Mouse (Mus musculus) gastrocnemius, postnatal 25 days (tissue): ENCODE measurements around the gene Cdk5. TPM values are rescaled to one million over a fixed set of nuclear protein-coding genes. Genes with fewer than 3 reads are reported as not detected.
A peak's percentile ranks its signal among the peaks of the same experiment; 100 is the strongest.
"Not testable (repeated sequence)": the region's sequence is repeated elsewhere in the genome, so short reads cannot be mapped to it uniquely, and the experiment has no call there.

Experiments
- DNase-seq: peaks from one replicate; pipeline ENCODE4 v3.0.0; 2022
- total RNA-seq, 2 experiments: library from RNA; stranded (reverse); gene quantifications; 1 replicate in 1 of 2; 2 replicates in 1 of 2; pipeline ENCODE4 v1.2.3; 2021

Cdk5 gene
- total RNA-seq, 2 experiments from 2014 or later, result 11.7 to 13.7 TPM

DNA sequence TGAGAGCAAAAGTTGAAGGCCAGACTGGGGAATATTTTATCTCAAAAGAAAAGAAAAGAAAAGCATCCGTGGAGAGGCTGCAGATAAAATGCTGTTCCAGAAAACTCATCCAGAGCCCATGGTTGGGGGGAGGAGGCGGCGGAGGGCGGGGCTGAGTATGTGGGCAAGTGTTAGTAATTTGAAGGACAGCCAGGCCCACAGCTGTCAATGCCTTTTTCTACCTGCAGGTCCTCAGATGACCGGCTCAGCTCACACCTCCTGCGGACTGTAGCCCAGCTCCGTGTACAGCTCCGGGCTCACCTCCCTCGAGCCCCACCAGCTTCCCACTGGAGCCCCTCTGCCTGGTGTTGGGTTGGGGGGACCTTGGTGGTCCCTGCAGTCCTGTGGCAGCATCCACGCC, 23.6 kb downstream of the Cdk5 start:
- DNase-seq, result no peak

DNA sequence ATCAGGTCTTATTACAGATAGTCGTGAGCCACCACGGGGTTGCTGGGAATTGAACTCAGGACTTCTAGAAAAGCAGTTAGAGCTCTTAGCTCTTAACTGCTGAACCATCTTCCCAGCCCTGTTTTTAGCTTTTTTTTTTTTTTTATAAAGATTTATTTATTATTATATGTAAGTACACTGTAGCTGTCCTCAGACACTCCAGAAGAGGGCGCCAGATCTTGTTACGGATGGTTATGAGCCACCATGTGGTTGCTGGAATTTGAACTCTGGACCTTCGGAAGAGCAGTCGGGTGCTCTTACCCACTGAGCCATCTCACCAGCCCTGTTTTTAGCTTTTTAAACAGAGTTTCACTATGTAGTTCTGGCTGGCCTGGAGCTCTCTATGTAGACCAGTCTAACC, 27.1 kb downstream of the Cdk5 start:
- DNase-seq, result not testable (repeated sequence)

DNA sequence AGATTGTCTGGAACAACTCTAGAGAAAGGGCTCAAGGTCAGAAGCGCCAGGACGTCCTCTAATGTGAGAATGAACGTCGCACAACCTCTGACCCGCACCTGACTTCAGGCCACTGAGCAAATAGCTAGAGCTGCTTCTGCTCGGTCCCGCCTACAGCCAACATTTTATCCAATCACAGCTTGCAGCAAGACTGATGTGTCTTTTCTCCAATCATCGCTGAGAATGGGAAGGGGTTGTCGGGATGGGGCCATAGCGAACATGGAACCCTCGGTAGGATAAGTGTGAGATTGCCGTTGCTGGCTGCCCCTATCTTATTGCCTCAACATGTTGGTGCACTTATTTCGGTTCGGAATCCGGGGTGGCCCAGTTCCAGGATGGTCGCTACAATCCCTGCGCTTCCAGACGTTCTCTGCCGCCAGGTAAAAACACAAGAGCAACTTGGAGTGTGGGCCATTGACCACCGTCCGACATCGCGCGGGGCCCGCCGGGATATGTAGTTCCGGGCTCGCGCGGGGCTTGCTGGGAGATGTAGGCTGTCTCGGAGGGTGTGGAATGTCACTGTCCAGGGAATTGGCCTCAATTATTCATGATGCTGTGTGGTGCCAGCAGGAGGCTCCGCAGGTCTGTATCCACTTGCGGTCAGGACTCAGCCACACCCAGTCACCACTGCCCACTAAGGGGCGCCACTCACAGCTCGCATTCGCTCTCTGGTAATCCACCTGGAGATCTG, 29.0 kb downstream of the Cdk5 start:
- DNase-seq, result peak; percentile 95

GRCm38 (mm10) chr5:24393392-24393997, 29.8 kb downstream of the Cdk5 start, which contains the start of gene Abcb8:
TSS of gene Abcb8 (plus strand) at chr5:24393663.
- DNase-seq, result peak; percentile 68

GRCm38 (mm10) chr5:24392724-24393123, 30.6 kb downstream of the Cdk5 start:
- DNase-seq, result no peak

GRCm38 (mm10) chr5:24391864-24392263, 31.5 kb downstream of the Cdk5 start, which contains the start of gene Atg9b:
TSS of gene Atg9b (minus strand) at chr5:24392143.
- DNase-seq, result no peak

DNA sequence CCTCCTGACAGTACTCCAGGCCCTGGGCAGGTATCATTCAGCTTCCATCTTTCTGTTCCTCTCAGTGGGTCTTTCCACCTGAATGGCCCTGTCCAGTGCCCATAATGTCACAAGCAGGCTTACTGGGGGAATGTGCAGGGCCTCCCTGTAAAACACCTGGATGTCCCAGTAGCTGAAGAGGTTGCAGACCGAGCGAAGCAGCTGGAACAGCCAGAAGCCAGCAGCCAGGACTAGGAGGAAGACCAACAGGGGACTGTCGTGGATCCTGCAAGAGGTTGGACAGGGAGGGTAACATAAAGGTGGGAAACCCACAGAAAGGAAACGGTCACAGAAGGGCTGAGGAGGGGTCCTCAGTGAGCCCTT, 33.7 kb downstream of the Cdk5 start:
- DNase-seq, result no peak

DNA sequence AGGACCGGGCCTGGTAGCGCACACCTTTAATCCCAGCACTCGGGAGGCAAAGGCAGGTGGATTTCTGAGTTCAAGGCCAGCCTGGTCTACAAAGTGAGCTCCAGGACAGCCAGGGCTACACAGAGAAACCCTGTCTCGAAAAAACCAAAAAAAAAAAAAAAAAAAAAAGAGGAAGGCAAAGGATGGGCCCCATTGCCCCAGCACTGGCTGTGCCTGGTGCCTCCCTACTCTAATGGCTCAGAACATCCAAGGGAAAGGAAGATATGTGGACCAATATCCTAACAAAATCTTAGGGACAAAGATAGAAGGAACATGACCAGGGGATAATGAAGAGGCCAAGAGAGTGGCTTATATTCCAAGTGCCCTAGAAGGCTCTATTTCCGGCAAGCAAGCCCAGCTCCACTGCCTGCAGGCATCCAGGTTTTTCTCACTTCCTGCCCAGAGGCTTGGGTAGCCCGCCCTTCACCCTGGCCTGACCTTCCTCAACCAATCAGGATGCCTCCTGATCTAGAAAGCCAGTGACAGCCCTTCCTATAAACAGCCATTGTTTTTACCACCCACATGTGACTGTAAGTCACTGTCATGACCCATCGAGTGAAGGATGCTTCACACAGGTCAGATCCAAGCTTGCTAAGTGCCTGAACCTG, 34.2 kb downstream of the Cdk5 start:
- no peak for DNase-seq

DNA sequence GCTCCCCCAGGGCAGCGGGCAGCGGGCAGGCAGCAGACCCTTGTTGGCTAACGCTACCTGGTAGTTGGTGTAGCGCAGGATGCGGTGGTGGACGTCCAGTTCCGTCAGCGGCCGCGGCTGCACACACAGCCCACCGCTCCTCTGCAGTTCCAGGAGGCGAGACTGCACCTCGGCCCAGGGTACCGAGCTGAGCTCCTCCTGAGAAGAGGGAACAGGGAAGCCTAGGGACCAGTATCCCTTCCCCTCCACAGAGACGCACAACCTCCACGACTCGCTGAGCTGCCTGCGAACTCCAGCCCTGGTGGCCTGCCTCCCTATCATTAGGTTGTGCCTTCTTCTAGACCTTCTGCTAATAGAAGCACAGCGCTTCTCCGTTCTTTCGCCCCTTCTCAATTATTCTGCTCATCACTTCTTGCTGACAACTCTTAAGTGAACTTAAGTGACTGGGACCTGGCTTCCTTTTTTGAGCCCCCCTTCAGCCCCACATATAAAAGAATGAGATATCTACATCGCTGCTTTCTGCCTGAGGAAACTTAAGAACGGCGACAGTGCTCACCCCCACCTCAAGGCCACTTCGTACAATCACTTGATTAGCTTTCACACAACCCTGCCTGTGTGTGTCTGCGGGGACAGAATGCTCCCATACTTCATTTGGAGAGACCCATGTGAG, 34.9 kb downstream of the Cdk5 start:
- DNase-seq, result no peak

- DNase-seq, result peak; percentile 67
Measured at GRCm38 (mm10) chr5:24387264-24388241, 35.8 kb downstream of the Cdk5 start.

DNA sequence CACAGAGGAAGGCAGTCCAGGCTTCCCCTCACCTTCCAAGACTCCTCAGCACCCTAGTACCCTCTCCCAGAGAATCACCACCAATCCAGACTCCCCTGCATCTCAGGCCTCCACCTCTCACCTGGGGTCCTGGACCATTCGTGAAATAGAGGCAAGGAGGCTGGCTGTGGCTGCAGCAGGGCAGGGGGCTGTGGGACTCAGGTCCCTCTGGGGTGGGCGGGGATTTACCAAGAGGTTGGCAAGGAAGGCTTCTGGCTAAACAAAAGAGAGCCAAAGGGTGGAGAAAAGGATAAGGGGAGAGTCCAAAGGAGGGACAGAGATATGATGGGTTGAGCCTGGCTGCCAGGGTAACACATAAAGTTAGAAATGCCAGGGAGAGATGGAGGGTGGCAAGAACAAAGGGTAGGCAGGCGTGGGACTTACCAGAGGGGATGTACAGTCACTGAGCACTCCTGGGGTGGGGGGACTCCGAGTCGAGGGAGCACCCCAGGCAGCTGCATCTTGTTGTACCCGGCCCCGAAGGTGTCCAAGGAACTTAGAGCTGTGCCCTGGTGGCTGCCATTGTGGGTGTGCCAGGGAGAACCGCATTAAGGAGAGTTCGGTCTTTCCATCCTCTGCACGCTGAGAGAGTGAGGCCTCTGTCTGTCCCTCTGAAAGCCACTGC, 37.3 kb downstream of the Cdk5 start:
- DNase-seq, result no peak

DNA sequence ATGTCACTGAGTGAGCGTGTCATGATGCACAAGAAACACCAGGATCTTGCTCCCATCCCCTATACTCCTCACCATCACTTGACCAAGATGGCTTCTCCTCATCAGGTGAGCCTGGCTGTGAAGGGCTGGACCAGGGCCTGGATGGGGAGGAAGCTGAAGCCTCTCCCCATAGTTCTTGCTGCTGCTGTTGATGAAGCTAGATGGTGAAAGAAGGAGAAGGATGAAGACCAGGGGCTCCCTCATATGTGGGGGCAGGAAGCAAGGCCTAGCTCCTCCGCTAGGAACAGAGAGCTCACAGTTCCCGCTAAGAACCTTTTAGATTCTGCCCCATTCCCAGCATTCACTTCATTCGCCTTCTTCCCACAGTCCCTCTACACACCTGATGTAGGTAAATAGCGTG, 38.0 kb downstream of the Cdk5 start:
- no peak for DNase-seq

GRCm38 (mm10) chr5:24384407-24384806, 38.9 kb downstream of the Cdk5 start:
- DNase-seq, result peak; percentile 46

GRCm38 (mm10) chr5:24383026-24383859, 40.1 kb downstream of the Cdk5 start:
- DNase-seq, result peak; percentile 80

- no peak for DNase-seq
Measured at GRCm38 (mm10) chr5:24381988-24382387, 41.3 kb downstream of the Cdk5 start.

DNA sequence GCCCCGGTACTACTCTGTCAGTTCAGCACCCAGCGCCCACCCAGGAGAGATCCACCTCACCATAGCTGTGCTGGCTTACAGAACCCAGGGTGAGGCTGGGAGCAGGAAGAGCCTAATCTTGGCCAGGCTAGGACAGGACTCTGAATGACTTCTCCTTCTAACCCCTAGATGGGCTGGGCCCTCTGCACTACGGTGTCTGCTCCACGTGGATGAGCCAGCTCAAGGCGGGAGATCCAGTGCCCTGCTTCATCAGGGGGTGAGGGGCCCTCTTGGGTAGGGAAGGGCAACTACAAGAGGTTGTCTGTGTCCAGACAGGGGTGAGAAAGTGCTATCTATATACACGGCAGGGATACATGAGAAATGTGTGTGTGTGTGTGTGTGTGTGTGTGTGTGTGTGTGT, 41.8 kb downstream of the Cdk5 start:
- no peak for DNase-seq

DNA sequence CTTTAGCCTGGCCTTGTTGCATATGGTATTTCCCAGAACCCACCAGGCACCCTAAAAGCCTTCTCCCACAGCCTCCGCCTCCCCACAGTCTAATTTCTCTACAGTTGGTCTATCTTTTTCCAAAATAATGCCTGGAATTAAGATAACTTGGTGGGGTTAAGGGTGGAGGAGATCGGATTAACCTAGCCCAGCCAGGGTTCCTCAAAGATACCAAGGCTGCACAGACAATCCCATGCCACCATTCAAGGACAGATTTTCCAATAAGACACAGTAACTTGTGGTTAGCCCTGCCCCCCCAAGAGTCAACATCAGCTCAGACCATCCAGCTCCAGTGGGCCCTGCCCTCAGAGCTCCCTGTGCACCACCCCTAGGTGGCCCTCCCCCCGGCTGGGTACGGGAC, 42.8 kb downstream of the Cdk5 start:
- no peak for DNase-seq

DNA sequence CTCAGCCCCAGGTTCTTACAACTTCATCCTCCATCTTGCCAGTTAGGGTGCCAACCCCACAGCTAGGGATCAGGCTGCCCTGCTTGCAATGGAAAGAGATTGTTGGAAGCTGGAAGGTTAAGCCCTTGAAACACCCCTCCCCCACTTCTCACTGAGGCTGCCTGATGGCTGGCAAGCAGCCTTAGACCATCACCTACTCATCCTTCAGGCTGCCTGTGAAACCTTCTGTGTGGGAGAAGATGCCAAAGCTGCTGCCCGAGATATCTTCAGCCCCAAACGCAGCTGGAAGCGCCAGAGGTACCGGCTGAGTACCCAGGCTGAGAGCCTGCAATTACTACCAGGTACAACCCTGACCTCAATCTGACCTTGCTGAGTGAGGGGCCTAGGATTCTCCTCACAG, 43.8 kb downstream of the Cdk5 start:
- DNase-seq, result no peak

DNA sequence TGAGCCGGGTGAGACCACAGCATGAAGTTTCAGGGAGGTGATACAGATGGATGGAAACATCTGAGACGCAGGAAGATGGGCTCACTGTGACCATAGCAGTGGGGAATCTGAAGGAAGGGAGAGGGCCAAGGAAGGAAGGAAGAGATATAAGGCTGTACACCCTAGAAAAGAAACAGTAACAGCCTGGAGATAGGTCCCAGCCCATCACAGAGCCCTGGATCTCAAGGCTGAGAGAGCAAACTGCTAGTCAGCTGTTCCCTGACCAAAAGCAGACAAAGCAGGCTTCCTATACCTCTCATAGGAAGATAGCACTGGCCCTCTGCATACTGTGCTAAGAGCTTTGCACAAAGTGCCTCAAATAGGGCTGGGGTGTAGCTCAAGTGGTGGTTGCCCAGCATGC, 44.6 kb downstream of the Cdk5 start:
- DNase-seq, result no peak

- DNase-seq, result no peak
Measured at GRCm38 (mm10) chr5:24374666-24375328, 48.5 kb downstream of the Cdk5 start.
